Mouse (Mus musculus) gastrocnemius, postnatal 36 days (tissue): ENCODE results near the gene Scnn1b. TPM values are rescaled to one million over a fixed set of nuclear protein-coding genes. Genes with fewer than 3 reads are reported as not detected.

ENCODE experiments used
- DNase-seq, 2 experiments: peaks; one replicate each; pipeline ENCODE4 v3.0.0; 2022
- intact Hi-C: fragments of 180-260 bp; cut with DNase I; formaldehyde crosslinking; loops from one replicate; pipeline ENCODE4 v1.15.1; 2025
- total RNA-seq, 2 experiments: library from RNA; stranded (reverse); gene quantifications; 2 replicates each; pipeline ENCODE4 v1.2.3; 2021

The Scnn1b gene
- total RNA-seq, 2 experiments from 2014 or later = not detected

GRCm38 (mm10) chr7:121906879-121907278 lies 42.0 kb downstream of the Scnn1b start:
- DNase-seq = no peak
- intact Hi-C loops = no loop called here

- DNase-seq = no peak
- intact Hi-C loops = no loop called here
Observed at GRCm38 (mm10) chr7:121912250-121912649, 47.4 kb downstream of the Scnn1b start.

- intact Hi-C loops = no loop called here
- no peak for DNase-seq
Observed at GRCm38 (mm10) chr7:121913944-121914343, 49.1 kb downstream of the Scnn1b start.

- DNase-seq = no peak
- intact Hi-C loops = no loop called here
Observed at GRCm38 (mm10) chr7:121924361-121924760, 59.5 kb downstream of the Scnn1b start.

- no peak for DNase-seq
- intact Hi-C loops = no loop called here
Observed at GRCm38 (mm10) chr7:121927882-121928281, 63.0 kb downstream of the Scnn1b start.

GRCm38 (mm10) chr7:121931246-121931645 lies 66.4 kb downstream of the Scnn1b start:
- intact Hi-C loops = no loop called here

GRCm38 (mm10) chr7:121933675-121934074 lies 68.8 kb downstream of the Scnn1b start:
- intact Hi-C loops = no loop called here
- DNase-seq = no peak

More at GRCm38 (mm10) chr7:121931246-121931645, 66.4 kb downstream of the Scnn1b start:
- DNase-seq = no peak

- intact Hi-C loops = no loop called here
- DNase-seq = no peak
Observed at GRCm38 (mm10) chr7:121934346-121934745, 69.5 kb downstream of the Scnn1b start.

GRCm38 (mm10) chr7:121935906-121936794 lies 71.3 kb downstream of the Scnn1b start:
- peak in 1 of 2 experiments; percentile 13 for DNase-seq
- intact Hi-C loops = no loop called here

GRCm38 (mm10) chr7:121936861-121937630 lies 72.2 kb downstream of the Scnn1b start:
- no peak for DNase-seq
- intact Hi-C loops = no loop called here

- intact Hi-C loops = no loop called here
- DNase-seq = no peak
Observed at GRCm38 (mm10) chr7:121938124-121938891, 73.5 kb downstream of the Scnn1b start.

GRCm38 (mm10) chr7:121939244-121939643 lies 74.4 kb downstream of the Scnn1b start:
- intact Hi-C loops = no loop called here
- DNase-seq = no peak

GRCm38 (mm10) chr7:121939729-121940128 lies 74.9 kb downstream of the Scnn1b start:
- DNase-seq = no peak
- intact Hi-C loops = no loop called here

GRCm38 (mm10) chr7:121941016-121941415 lies 76.2 kb downstream of the Scnn1b start:
- DNase-seq = no peak
- intact Hi-C loops = no loop called here

- intact Hi-C loops = no loop called here
- DNase-seq = no peak
Observed at GRCm38 (mm10) chr7:121941640-121942039, 76.8 kb downstream of the Scnn1b start.

- DNase-seq = no peak
- intact Hi-C loops = no loop called here
Observed at GRCm38 (mm10) chr7:121942371-121942770, 77.5 kb downstream of the Scnn1b start.

GRCm38 (mm10) chr7:121946196-121946595 lies 81.4 kb downstream of the Scnn1b start:
- intact Hi-C loops = no loop called here
- no peak for DNase-seq

GRCm38 (mm10) chr7:121947513-121947912 lies 82.7 kb downstream of the Scnn1b start:
- no peak for DNase-seq
- intact Hi-C loops = no loop called here

GRCm38 (mm10) chr7:121954891-121955669 lies 90.2 kb downstream of the Scnn1b start:
- no peak for DNase-seq
- intact Hi-C loops = no loop called here

- no peak for DNase-seq
- intact Hi-C loops = no loop called here
Observed at GRCm38 (mm10) chr7:121955802-121956201, 91.0 kb downstream of the Scnn1b start.
